Mouse (Mus musculus) kidney, adult 2 months (tissue): Measurements from ENCODE around the gene Amfr. TPM values are rescaled to one million over a fixed set of nuclear protein-coding genes. Genes with fewer than 3 reads are reported as not detected.
A peak's percentile ranks its signal among the peaks of the same experiment; 100 is the strongest.

Experiments used
- DNase-seq: peaks from one replicate; pipeline ENCODE4 v3.0.0; 2021
- H3K27ac ChIP-seq: fragments of 200-500 bp; 2 replicates; pipeline ENCODE4 v1.5.1; 2012; ENCODE audit warnings: low read depth, low read length, control low read depth, inconsistent platforms; ENCODE audit not compliant: insufficient read depth
- H3K27me3 ChIP-seq: fragments of 200-500 bp; replicated peaks from 2 replicates; pipeline ENCODE4 v1.6.1; 2012; ENCODE audit warnings: mild to moderate bottlenecking, moderate library complexity, low read length, inconsistent platforms; ENCODE audit not compliant: control insufficient read depth, insufficient read depth
- H3K36me3 ChIP-seq: fragments of 200-500 bp; 2 replicates; pipeline ENCODE4 v1.6.1; 2012; ENCODE audit warnings: mild to moderate bottlenecking, moderate library complexity, low read length, inconsistent platforms; ENCODE audit not compliant: control insufficient read depth, insufficient read depth
- H3K4me1 ChIP-seq: fragments of 200-500 bp; 2 replicates; pipeline ENCODE4 v1.6.1; 2011; ENCODE audit warnings: low read length; ENCODE audit not compliant: control insufficient read depth, insufficient read depth
- H3K4me3 ChIP-seq: fragments of 200-500 bp; 2 replicates; pipeline ENCODE4 v1.5.1; 2011; ENCODE audit warnings: mild to moderate bottlenecking, low read depth, low read length, control low read depth; ENCODE audit not compliant: insufficient read depth
- CTCF ChIP-seq: fragments of 200-500 bp; conservative IDR thresholded peaks from 2 replicates; pipeline ENCODE4 v1.5.1; 2011; ENCODE audit warnings: low read depth, mild to moderate bottlenecking, control low read depth, low read length, moderate library complexity, mixed read lengths; ENCODE audit not compliant: insufficient read depth, insufficient read length
- POLR2A ChIP-seq: fragments of 200-500 bp; IDR thresholded peaks from one replicate; pipeline ENCODE4 v1.6.1; 2011; ENCODE audit warnings: low read depth, low read length, control low read depth
- WGBS: fragments of 180-500 bp; shearing (Covaris S2); methylation state at CpG from one replicate; pipeline ENCODE4 v1.1.7; 2018; 5-methylcytosine and 5-hydroxymethylcytosine counted together
- polyA plus RNA-seq: library from polyadenylated mRNA; depleted of rRNA; stranded (reverse); fragments of >200 nt; gene quantifications from 2 replicates; pipeline ENCODE4 v1.2.3, GENCODE M21; 2012

The Amfr gene
- polyA plus RNA-seq, 1 experiment, result 171 TPM

DNA sequence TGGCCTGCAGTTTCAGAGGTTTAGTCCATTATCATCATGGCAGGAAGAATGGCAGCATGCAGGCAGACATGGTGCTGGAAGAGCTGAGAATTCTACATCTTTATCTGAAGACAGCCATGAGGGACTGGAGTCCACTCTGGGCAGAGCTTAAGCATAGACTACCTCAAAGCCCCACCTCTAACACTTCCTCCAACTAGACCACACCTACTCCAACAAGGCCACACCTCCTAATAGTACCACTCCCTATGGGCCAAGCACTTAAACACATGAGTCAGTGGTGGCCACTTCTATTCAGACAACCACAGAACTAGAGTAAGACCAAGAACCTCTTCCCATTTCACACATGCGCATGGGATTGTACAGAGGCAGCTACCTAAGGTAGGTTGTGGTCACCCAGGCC, 66.2 kb downstream of the Amfr start:
- TF ChIP-seq POLR2A, result no peak
- TF ChIP-seq CTCF, result no peak
- 100% methylated on average over 1 of the region's 1 CpGs for WGBS

DNA sequence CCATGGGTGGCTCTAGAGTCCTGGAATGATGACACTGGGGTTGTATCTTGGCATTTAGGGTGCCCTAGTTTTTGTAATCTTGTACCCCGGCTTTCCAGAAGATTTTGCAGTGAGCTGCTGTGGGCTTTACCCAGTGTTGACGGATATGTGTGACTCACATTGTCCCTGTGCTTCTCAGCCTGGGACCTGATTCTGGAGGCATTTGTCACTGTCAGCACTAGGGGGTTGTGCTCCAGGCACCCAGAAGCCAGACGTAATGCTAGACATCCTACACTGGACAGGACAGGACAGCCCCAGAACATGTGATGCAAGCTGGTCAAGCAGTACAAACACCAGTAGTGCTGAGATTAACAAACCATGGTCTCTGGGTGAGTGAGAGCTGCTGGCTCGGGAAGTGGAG, 66.9 kb downstream of the Amfr start:
- no peak overlapping the region for H3K4me3 ChIP-seq
- no peak overlapping the region for H3K27ac ChIP-seq
- H3K27me3 ChIP-seq, result no peaks in the 10 kb centered on the region
- no peak for DNase-seq
- no peaks in the 10 kb centered on the region for H3K4me1 ChIP-seq
- no peaks in the 10 kb centered on the region for H3K36me3 ChIP-seq
- TF ChIP-seq POLR2A (no peak), CTCF (no peak)
- 64% methylated on average over 4 of the region's 4 CpGs for WGBS

More for the DNA sequence above, 66.2 kb downstream of the Amfr start:
- DNase-seq, result no peak
- no peak overlapping the region for H3K4me3 ChIP-seq
- no peaks in the 10 kb centered on the region for H3K4me1 ChIP-seq
- no peaks in the 10 kb centered on the region for H3K36me3 ChIP-seq
- no peaks in the 10 kb centered on the region for H3K27me3 ChIP-seq
- H3K27ac ChIP-seq, result no peak overlapping the region

DNA sequence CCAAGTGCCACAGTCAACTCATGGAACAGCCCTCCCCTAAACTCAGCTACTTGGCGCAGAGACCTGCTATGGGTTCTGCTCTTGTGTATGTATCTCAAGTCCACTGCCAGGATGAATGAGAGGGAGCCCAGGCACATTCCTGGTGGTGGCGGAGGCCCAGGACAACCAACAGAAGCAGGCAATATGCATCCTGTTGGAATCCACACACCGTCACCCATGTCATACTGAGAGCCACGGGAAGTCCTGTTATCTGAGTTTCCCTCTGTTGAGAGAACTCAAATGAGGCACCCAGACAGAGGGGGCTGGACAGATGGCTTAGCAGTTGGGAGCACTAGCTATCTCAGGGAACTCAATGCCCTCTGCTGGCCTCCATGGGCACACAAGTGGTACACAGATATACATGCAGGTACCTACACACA, 71.0 kb downstream of the Amfr start:
- DNase-seq, result no peak
- H3K4me1 ChIP-seq, result no peaks in the 10 kb centered on the region
- no peaks in the 10 kb centered on the region for H3K27me3 ChIP-seq
- no peak for TF ChIP-seq CTCF
- no peak for TF ChIP-seq POLR2A
- H3K36me3 ChIP-seq, result no peaks in the 10 kb centered on the region
- 71% methylated on average over 4 of the region's 4 CpGs for WGBS
- H3K27ac ChIP-seq, result no peak overlapping the region
- H3K4me3 ChIP-seq, result no peak overlapping the region

DNA sequence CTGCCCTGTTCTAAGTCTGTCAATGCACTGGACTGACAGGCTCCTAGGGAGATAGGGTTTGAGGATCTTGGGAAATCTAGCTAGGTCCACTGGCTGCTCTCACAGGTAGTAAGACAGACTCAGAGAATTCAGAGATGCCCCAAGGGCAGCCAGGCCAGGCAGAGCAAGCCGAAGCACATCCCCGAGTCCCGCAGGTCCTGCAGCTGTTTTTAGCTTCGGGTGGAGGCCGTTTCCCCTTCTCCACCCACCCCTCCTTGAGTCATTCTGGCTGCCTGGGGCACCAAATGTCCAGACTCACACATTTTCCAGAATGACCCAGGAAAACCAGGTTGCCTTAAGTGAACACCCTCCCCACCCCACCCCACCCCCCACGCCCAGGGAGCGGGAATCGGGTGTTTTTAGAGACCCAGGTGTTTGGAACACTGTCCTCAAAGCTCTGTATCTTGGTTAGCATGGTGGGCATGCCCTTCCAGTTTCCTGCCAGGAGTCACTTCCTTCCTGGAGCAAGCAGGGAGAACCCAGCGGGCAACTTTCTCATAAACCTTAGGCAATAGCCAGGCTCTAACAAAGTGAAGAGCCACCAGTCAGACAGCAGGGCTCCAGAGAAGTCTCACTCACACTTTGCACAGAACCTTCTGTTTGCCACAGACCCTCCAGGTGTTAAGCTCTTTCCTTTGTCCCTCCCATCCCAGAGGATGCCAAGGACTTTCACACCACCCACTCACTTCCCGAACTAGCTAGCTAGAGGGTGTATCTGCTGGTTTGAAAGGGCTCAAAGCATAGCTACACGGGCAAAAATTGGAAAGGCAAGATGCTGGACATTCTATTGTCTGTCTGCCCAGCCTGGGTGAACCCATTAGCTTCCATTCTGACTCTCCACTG, 71.9 kb downstream of the Amfr start:
- WGBS, result 47% methylated on average over 11 of the region's 11 CpGs
- no peaks in the 10 kb centered on the region for H3K4me1 ChIP-seq
- H3K27me3 ChIP-seq, result no peaks in the 10 kb centered on the region
- no peaks in the 10 kb centered on the region for H3K36me3 ChIP-seq
- H3K4me3 ChIP-seq, result no peak overlapping the region
- no peak for DNase-seq
- no peak overlapping the region for H3K27ac ChIP-seq
- TF ChIP-seq CTCF (no peak), POLR2A (no peak)

DNA sequence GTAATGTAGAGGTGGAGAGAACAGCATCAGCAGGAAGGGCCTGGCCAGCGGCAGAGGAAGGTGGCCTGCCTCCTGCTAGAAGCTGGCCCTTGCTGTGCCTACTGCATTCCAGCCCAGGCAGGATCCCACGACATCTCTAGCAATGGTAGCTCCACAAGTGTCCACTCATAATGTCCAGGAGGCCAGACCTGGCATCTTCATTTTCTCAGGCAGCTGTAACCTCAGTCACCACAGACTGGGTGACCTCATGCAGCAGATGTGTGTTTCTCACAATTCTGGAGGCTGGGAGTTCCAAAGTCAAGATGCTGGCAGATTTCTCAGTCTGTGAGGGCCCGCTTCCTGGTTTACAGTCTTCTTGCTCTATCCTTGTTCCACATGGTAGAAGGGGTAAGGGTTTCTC, 74.4 kb downstream of the Amfr start:
- Histone ChIP-seq H3K27me3 (no peaks in the 10 kb centered on the region), H3K4me3 (no peak overlapping the region), H3K36me3 (no peaks in the 10 kb centered on the region), H3K27ac (no peak overlapping the region), H3K4me1 (no peaks in the 10 kb centered on the region)
- TF ChIP-seq POLR2A (no peak), CTCF (no peak)
- 84% methylated on average over 3 of the region's 3 CpGs for WGBS
- DNase-seq, result no peak

DNA sequence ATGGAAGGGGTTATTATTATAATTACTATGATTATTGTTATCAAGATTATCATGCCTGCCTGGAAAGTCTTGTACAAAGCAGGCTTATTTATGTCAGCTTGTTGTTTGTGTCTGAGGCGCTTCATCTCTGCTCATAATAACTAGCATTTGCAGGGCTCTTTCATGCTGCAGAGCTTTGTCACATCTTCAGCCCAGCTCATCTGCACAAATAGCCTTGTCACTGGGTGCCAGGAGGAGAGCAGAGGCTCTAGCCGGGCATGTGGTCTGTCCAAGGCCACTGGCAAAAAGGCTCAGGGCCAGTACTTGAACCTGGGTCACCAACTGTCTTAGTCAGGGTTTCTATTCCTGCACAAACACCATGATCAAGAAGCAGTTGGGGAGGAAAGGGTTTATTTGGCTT, 79.4 kb downstream of the Amfr start:
- no peak for DNase-seq
- H3K36me3 ChIP-seq, result no peaks in the 10 kb centered on the region
- no peak overlapping the region for H3K27ac ChIP-seq
- TF ChIP-seq POLR2A, result no peak
- no peak for TF ChIP-seq CTCF
- WGBS, result 93% methylated on average over 2 of the region's 2 CpGs
- H3K27me3 ChIP-seq, result no peaks in the 10 kb centered on the region
- H3K4me3 ChIP-seq, result no peak overlapping the region
- no peaks in the 10 kb centered on the region for H3K4me1 ChIP-seq

DNA sequence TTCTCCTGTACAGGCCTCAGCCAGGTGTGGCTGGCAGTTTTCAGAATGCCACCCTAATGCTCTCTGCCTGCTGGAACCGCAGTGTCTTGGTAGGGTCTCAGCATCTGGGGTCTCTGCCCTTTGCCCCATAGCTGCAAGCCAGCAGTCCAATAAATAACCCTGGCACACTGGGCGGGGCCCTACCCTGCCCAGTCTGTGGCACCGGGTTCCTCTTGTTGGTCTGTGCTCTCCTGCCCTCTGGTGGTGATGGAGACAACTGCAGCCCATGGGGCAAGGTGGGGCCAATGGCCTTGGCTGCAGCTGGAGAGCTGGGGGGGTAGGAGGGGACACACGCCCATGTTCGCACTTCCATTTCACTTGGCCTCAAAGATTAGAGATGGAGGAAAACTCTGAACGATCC, 79.8 kb downstream of the Amfr start:
- no peaks in the 10 kb centered on the region for H3K27me3 ChIP-seq
- no peak overlapping the region for H3K27ac ChIP-seq
- no peaks in the 10 kb centered on the region for H3K36me3 ChIP-seq
- H3K4me1 ChIP-seq, result no peaks in the 10 kb centered on the region
- TF ChIP-seq POLR2A (no peak), CTCF (peak; percentile 90)
- peak; percentile 71 for DNase-seq
- H3K4me3 ChIP-seq, result no peak overlapping the region
- WGBS, result 9% methylated on average over 6 of the region's 6 CpGs
